Mouse (Mus musculus) limb, embryonic 15.5 days (tissue): ENCODE results near the gene Bcas3. TPM values are rescaled to one million over a fixed set of nuclear protein-coding genes. Genes with fewer than 3 reads are reported as not detected.

Experiments
- ATAC-seq: fragments of 200-750 bp; cut with Nextera tagmentation; 2 replicates; pipeline ENCODE4 v1.8.0; 2017; ENCODE audit warnings: low read depth, moderate TSS enrichment; ENCODE audit not compliant: insufficient number of reproducible peaks, low FRiP score, low TSS enrichment
- H3K27ac ChIP-seq: fragments of 300-500 bp; sonication (generic); 2 replicates; pipeline ENCODE4 v1.5.1; 2015; ENCODE audit warnings: moderate library complexity, mild to moderate bottlenecking, inconsistent platforms
- H3K27me3 ChIP-seq: fragments of 300-500 bp; sonication (generic); 2 replicates; pipeline ENCODE4 v1.6.1; 2015; ENCODE audit warnings: inconsistent platforms
- H3K36me3 ChIP-seq: fragments of 300-500 bp; sonication (generic); 2 replicates; pipeline ENCODE4 v1.6.1; 2015; ENCODE audit warnings: inconsistent platforms
- H3K4me1 ChIP-seq: fragments of 300-500 bp; sonication (generic); 2 replicates; pipeline ENCODE4 v1.6.1; 2015; ENCODE audit warnings: inconsistent platforms
- H3K4me2 ChIP-seq: fragments of 300-500 bp; sonication (generic); 2 replicates; pipeline ENCODE4 v1.6.1; 2015; ENCODE audit warnings: mild to moderate bottlenecking, inconsistent platforms
- H3K4me3 ChIP-seq: fragments of 300-500 bp; sonication (generic); 2 replicates; pipeline ENCODE4 v1.5.1; 2015; ENCODE audit warnings: mild to moderate bottlenecking, inconsistent platforms
- H3K9ac ChIP-seq: fragments of 300-500 bp; sonication (generic); 2 replicates; pipeline ENCODE4 v1.6.1; 2015; ENCODE audit warnings: inconsistent platforms
- H3K9me3 ChIP-seq: fragments of 300-500 bp; sonication (generic); 2 replicates; pipeline ENCODE4 v1.6.1; 2016; ENCODE audit warnings: inconsistent platforms
- WGBS: fragments of 180-500 bp; shearing (Covaris S2); methylation state at CpG from one replicate; pipeline ENCODE4 v1.1.7; 2015; 5-methylcytosine and 5-hydroxymethylcytosine counted together
- polyA plus RNA-seq: library from polyadenylated mRNA; unstranded; fragments of >200 nt; fragmentation: Nextera tagmentation; extraction: Ambion mirVana; gene quantifications from 2 replicates; pipeline ENCODE4 v1.2.1, GENCODE M21; 2015

Bcas3 gene
- polyA plus RNA-seq: 23.6 and 31.5 TPM in 2 replicates

DNA sequence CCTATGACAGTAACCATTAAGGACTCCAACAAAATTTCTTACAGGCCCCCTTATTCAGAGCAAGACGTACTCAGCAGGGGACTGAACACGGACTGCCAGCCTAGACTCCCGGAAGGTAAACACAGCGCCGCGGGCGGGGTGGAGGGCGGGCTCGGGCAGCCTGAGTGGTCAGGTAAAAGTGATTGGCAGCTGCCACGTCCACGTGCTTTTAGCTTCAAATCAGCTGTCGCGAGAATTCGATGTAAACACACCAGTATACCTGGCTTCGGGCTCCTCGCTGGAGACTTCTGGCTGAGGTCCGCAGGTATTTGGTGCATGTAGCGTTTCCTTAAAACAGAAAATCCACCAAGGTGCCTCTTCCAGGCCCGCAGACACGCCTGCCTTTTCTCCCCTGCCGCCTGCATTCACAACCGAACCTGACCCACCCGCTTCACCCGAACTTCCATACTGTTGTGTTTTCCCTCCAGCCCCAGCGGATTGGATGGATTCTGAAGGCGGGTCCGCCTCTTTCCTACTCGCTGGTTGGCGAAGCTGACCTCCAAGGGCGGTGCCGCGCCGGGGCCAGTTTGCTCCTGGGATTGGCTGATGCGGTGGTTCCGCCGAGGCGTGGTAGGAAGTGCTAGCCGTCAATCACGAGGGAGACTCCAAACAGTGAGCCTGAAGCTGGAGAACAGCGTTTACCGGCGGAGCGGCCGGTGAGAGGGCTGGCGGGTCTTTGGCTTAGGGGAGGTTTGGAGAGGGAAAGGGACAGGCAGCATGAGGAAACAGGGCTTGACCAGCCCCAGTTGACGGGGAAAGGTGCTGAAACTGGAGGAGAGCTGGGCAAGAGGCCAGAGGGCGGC, at the start of gene Bcas3:
Gene Bcas3, plus strand, starts transcription at position 629 of the 842 bp plus-strand sequence.
- Histone ChIP-seq H3K4me1 (peaks cover 10% of the 10 kb centered on the region), H3K9ac (peak within 1 kb of the TSS; percentile 82), H3K36me3 (no peaks in the 10 kb centered on the region), H3K4me2 (peak within 1 kb of the TSS; percentile 80), H3K9me3 (no peaks in the 10 kb centered on the region), H3K4me3 (peak within 1 kb of the TSS; percentile 83), H3K27ac (peak within 1 kb of the TSS; percentile 54), H3K27me3 (no peaks in the 10 kb centered on the region)
- whole genome bisulfite sequencing: under 1% methylated on average over 47 of the region's 47 CpGs
- ATAC-seq: peak; percentile 99

DNA sequence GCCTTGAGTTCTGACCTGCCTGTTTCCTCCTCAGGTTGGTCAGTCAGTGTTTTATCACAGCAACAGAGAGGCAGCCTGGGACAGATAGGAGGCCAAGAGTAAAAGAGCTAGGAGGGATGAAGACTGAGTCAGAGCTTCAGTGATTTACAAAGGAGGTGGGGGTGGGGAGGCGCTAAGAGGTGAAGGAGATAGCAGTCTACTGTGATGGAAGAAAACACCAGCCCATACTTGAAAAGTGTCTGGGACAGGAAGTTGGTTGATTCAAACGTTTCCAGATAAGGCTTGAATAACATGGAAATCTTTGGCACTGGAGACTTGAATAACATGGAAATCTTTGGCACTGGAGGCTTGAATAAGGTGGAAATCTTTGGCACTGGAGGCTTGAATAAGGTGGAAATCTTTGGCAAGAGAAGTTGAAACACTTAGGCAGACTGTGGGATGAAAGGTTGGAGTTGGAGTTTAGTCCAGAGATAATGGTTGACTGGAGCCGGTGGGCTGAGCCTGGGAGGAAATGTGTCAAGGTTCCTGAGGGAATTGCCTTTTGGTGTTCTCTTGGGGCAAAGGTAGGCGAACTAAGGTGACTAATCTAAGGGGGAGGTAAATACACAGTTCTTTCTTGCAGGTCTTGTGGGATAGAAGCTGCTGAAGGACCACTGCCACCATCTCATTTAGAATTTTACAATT, 46.2 kb upstream of the Bcas3 start:
- Histone ChIP-seq H3K36me3 (no peaks in the 10 kb centered on the region), H3K27me3 (no peaks in the 10 kb centered on the region), H3K4me1 (no peaks in the 10 kb centered on the region), H3K4me3 (no peak overlapping the region), H3K27ac (no peak overlapping the region), H3K4me2 (no peak overlapping the region), H3K9me3 (no peaks in the 10 kb centered on the region), H3K9ac (no peak overlapping the region)
- 57% methylated on average over 4 of the region's 4 CpGs for WGBS
- no peak for ATAC-seq

- H3K4me1 ChIP-seq: peaks cover 7% of the 10 kb centered on the region
- WGBS: 70% methylated on average over 2 of the region's 2 CpGs
These were observed 44.2 kb upstream of the Bcas3 start for GRCm38 (mm10) chr11:85308799-85309198.

DNA sequence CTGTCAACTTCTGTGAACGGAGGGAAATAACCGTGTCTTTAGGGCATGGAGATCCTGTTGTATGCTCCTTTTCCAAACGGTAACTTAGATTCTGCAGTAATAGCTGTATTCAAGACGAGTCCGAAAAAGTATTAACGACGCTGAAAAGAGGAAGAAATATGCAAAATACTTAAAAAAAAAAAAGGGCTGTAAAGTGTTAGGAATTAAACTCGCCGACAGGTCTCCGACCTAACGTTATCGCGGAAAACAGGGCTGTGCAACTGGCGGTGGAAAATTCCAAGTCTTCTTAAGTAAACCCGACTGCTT, 42.6 kb upstream of the Bcas3 start:
- H3K9ac ChIP-seq: peak overlapping the region; percentile 67
- no peaks in the 10 kb centered on the region for H3K27me3 ChIP-seq
- peaks cover 5% of the 10 kb centered on the region; the same call in 1 of the 2 replicates for H3K36me3 ChIP-seq
- WGBS: under 1% methylated on average over 15 of the region's 15 CpGs
- peak overlapping the region; percentile 96 for H3K4me3 ChIP-seq
- no peak for ATAC-seq
- peak overlapping the region; percentile 90 for H3K27ac ChIP-seq
- H3K4me2 ChIP-seq: peak overlapping the region; percentile 88
- H3K4me1 ChIP-seq: peaks cover 7% of the 10 kb centered on the region
- H3K9me3 ChIP-seq: no peaks in the 10 kb centered on the region

More at GRCm38 (mm10) chr11:85308799-85309198, 44.2 kb upstream of the Bcas3 start:
- no peak for ATAC-seq
- Histone ChIP-seq H3K9ac (no peak overlapping the region), H3K27me3 (no peaks in the 10 kb centered on the region), H3K36me3 (no peaks in the 10 kb centered on the region), H3K4me3 (no peak overlapping the region), H3K27ac (no peak overlapping the region), H3K4me2 (no peak overlapping the region), H3K9me3 (no peaks in the 10 kb centered on the region)

GRCm38 (mm10) chr11:85310713-85311574, 42.0 kb upstream of the Bcas3 start, which contains the start of gene Ppm1d:
TSS of gene Ppm1d (plus strand) at chr11:85311244.
- WGBS: under 1% methylated on average over 74 of the region's 78 CpGs
- peak within 1 kb of the TSS; percentile 96 for H3K4me3 ChIP-seq
- H3K4me2 ChIP-seq: peak within 1 kb of the TSS; percentile 88
- H3K27ac ChIP-seq: peak within 1 kb of the TSS; percentile 93
- no peaks in the 10 kb centered on the region for H3K27me3 ChIP-seq
- peak; percentile 96 for ATAC-seq
- peak within 1 kb of the TSS; percentile 87 for H3K9ac ChIP-seq
- H3K4me1 ChIP-seq: peaks cover 7% of the 10 kb centered on the region
- H3K36me3 ChIP-seq: peaks cover 5% of the 10 kb centered on the region; the same call in 1 of the 2 replicates
- no peaks in the 10 kb centered on the region for H3K9me3 ChIP-seq

DNA sequence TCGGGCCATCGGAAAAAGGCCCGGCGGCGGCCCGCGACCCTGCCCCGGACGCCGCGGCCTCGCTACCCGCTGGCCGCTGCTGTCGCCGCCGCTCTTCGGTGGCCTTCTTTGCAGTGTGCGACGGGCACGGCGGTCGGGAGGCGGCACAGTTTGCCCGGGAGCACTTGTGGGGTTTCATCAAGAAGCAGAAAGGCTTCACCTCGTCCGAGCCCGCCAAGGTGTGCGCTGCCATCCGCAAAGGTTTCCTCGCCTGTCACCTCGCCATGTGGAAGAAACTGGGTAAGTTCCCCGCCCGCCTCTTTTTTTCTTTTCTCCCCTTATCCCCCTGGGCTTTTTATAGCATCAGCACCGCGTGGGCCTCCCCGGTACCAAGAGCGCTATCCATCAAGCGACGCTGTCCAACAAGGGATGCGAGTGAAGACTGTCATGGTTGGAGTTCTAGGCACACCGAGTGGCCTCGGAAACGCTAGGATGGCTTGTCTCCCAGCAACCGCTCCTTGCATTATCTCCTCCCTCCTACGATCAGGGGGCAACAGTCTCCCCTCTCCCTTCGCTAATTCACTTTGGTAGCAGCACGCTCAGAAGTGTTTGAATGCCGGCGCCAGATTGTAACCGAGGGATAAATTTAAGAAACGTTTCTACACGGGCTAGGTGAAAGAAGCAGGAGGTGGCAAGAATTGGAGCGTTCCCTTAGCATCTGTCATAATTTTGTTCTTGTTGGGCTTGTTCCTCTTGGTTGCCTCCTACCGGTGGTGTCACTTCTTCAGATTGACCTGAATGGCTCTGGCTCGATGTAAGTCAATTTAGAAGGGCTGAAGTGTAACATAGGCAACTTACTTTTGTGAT, 41.1 kb upstream of the Bcas3 start:
- Histone ChIP-seq H3K27ac (peak overlapping the region; percentile 93), H3K9ac (peak overlapping the region; percentile 87), H3K4me2 (peak overlapping the region; percentile 88), H3K4me3 (peak overlapping the region; percentile 96), H3K9me3 (no peaks in the 10 kb centered on the region), H3K36me3 (peaks cover 7% of the 10 kb centered on the region; the same call in 1 of the 2 replicates), H3K27me3 (no peaks in the 10 kb centered on the region), H3K4me1 (peaks cover 7% of the 10 kb centered on the region)
- WGBS: under 1% methylated on average over 55 of the region's 56 CpGs
- no peak for ATAC-seq

GRCm38 (mm10) chr11:85312818-85313217, 40.1 kb upstream of the Bcas3 start:
- WGBS: 4% methylated on average over 2 of the region's 2 CpGs

GRCm38 (mm10) chr11:85313361-85313760, 39.6 kb upstream of the Bcas3 start:
- 78% methylated on average over 3 of the region's 3 CpGs for WGBS
- Histone ChIP-seq H3K27me3 (no peaks in the 10 kb centered on the region), H3K27ac (no peak overlapping the region), H3K9me3 (no peaks in the 10 kb centered on the region), H3K4me1 (peaks cover 7% of the 10 kb centered on the region), H3K36me3 (peaks cover 7% of the 10 kb centered on the region; the same call in 1 of the 2 replicates), H3K4me2 (peak overlapping the region; percentile 88), H3K9ac (no peak overlapping the region), H3K4me3 (peak overlapping the region; percentile 96)
- ATAC-seq: no peak

More at GRCm38 (mm10) chr11:85312818-85313217, 40.1 kb upstream of the Bcas3 start:
- peak overlapping the region; percentile 96 for H3K4me3 ChIP-seq
- no peak overlapping the region for H3K27ac ChIP-seq
- no peak overlapping the region for H3K9ac ChIP-seq
- ATAC-seq: no peak
- no peaks in the 10 kb centered on the region for H3K27me3 ChIP-seq
- H3K36me3 ChIP-seq: peaks cover 7% of the 10 kb centered on the region; the same call in 1 of the 2 replicates
- no peaks in the 10 kb centered on the region for H3K9me3 ChIP-seq
- peaks cover 7% of the 10 kb centered on the region for H3K4me1 ChIP-seq
- H3K4me2 ChIP-seq: peak overlapping the region; percentile 88

GRCm38 (mm10) chr11:85323567-85324330, 29.2 kb upstream of the Bcas3 start:
- Histone ChIP-seq H3K9me3 (no peaks in the 10 kb centered on the region), H3K27me3 (no peaks in the 10 kb centered on the region), H3K4me3 (no peak overlapping the region), H3K36me3 (no peaks in the 10 kb centered on the region), H3K27ac (no peak overlapping the region), H3K9ac (no peak overlapping the region), H3K4me1 (no peaks in the 10 kb centered on the region), H3K4me2 (no peak overlapping the region)
- 82% methylated on average over 9 of the region's 9 CpGs for WGBS
- ATAC-seq: no peak

- Histone ChIP-seq H3K27ac (no peak overlapping the region), H3K4me1 (no peaks in the 10 kb centered on the region), H3K36me3 (peaks cover 30% of the 10 kb centered on the region), H3K4me2 (no peak overlapping the region), H3K4me3 (no peak overlapping the region), H3K27me3 (no peaks in the 10 kb centered on the region), H3K9ac (no peak overlapping the region), H3K9me3 (no peaks in the 10 kb centered on the region)
- ATAC-seq: no peak
- 93% methylated on average over 3 of the region's 3 CpGs for WGBS
These were observed 24.2 kb upstream of the Bcas3 start for GRCm38 (mm10) chr11:85328717-85329116.
